Mouse (Mus musculus) right cerebral cortex, postnatal 10 days (tissue): ENCODE results near the gene Trim17.

Experiments used
- DNase-seq, 2 experiments: peaks; one replicate each; pipeline ENCODE4 v3.0.0; 2021; ENCODE audit warnings: low spot score in 2 of 2

The Trim17 gene

DNA sequence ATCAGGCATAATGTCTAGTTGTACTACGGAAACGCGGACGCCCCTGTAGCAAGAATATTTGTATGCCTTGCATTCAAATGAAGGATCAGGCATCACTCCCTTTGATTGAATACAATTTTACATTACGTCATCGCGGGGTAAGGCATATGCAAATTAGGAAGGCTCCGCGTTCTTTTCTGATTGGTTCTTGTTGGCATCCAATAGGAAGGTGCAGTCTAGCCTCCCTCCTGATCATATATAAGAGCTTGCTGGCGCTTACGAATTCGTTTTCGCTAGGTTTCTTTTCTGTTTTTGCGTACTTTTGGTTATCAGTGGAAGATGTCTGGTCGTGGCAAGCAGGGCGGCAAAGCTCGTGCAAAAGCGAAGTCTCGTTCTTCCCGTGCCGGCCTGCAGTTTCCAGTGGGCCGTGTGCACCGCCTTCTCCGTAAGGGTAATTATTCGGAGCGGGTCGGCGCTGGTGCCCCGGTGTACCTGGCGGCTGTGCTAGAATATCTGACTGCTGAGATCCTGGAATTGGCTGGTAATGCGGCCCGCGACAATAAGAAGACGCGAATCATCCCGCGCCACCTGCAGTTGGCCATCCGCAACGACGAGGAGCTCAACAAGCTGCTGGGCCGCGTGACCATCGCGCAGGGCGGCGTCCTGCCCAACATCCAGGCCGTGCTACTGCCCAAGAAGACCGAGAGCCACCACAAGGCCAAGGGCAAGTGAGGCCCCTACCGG is at the start of gene Trim17, which contains the start of gene Hist3h2a:
Gene Trim17 (plus strand): TSS at position 266 of the 723 bp plus-strand sequence.
Gene Hist3h2a (plus strand): TSS at position 266 of the 723 bp plus-strand sequence.
- DNase-seq: peak; percentile 91 to 97

DNA sequence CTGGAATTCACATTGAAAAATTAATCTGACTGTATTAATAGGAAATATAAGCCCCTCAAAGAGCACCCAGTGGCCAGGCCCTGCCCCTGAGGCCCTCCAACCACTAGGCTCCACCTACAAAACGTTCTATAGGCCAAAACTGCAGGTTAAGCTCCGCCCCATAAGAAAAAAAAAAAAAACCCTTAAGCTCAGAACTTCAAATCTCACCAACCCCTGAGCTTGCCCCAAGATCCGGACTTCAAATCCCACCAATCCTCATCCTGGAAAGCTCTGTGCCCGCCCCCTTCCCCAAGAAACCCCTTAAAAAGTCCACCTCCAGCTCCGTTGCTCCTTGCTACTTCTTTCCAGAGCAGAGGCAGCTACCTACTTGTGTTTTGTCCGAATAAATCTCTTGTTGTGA is 49.6 kb upstream of the Trim17 start:
- DNase-seq: peak in 1 of 2 experiments; percentile 35

DNA sequence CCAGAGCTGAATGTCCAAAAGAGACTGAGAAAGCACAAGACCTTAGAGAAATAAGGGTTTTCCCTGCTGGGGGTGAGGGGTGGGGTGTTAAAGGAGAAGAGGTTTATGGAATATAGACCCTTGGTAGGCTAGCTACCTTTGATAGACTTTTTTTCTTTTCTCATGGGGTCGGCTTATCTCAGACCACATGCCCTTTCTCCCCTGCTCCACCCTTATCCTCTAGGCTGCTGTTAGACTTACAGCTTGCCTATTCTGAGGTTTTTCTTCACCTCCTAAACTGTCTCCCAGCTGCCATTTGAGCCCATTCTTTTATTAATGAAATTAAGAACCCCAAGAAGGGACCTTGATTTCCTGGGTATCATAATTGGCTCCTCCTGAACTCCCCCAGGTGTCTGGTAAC is 40.7 kb upstream of the Trim17 start:
- no peak for DNase-seq

DNA sequence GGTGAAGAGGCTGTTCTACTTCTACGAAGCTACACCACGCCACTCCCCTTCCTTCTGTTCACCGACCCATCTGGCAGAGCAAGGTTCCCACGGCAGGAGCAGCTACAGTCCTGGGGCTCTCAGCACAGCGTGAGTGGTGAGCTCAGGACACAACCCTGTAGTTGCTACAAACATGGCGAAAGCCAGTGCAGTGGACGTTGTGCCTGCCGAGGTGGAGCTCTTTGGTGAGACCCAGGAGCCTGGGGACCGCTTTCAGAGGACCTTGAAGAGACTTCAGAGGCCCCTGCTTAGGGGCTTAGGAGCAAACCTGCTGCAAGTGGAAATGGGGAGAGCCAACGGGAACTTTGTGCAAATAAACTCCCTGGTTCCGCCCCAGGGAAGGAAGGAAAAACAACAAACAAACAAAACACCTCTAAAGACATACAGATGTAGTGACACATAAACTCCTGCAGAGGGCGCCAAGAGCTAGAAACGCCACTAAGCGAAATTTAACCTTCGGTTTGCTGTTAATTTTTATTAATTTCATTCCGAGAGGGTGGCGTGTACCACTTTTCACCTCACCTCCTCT is 39.9 kb upstream of the Trim17 start:
- no peak for DNase-seq

DNA sequence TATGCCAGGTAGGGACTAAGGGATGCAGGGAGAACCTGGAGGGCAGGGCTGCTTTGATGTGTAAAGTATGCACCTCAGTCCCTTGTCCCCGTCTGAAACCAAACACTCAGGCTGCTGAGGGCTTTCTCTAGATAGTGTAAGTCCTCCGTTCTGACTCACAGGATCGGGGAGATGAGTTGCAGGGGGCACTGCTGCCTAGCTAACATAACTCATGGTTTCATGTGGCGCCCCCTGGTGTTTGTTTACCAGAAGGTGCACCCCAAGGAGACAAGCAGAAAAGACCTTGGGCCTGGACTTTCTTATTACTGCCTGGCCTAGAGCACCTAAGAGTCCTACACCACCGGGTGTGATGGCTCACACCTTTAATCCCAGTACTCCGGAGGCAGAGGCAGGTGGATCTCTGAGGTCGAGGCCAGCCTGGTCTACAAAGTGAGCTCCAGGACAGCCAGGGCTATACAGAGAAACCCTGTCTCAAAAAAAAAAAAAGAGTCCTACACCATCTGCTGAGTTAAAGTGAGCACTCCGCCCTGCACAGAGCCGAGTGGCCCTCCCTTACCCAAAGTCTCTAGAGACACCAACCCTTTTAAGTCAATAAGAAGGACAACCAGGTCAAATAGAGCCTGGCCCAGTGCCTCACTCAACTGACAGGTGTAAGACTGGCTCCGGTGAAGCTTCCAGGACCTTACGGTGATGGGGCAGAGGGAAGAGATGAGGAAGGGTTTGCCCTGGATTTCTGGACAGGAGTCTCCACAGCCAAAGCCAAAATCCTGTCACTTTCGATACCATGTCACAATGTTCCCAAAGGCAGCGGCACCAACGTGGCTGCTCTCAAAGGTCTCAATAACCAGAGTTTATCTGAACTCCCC is 37.4 kb upstream of the Trim17 start:
- DNase-seq: no peak

DNA sequence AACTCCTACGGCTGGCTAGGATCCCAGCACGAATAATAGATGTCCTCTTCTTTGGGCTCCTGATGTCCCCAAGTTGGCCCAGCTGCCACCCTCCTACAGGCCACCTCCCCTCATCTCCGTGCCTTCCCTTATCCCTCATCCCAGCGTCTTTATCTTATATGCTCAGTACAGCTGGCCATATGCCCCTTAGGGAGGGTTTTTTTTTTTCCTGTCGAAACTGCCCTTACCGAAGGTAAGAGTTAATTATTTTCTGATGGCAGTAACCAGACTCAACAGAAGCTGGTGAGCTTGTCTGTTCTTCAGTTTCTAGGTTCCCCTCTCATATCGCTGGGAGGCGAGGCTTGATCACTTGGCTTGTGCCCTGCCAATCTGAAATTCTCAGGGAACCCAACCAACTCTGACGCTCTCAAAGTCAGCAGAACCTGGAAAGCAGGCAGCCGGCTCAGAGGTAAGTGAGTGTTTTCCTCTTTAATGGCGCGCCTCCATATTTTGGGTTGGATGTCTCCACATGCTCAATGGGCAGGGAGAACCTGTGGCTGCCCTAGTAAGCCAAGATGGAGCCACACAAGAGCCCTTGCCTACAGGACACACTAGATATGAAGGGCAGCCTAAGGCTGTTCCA is 36.6 kb upstream of the Trim17 start, which contains the start of gene Btnl10:
Gene Btnl10 (plus strand): TSS at position 164 of the 622 bp plus-strand sequence.
- no peak for DNase-seq

- DNase-seq: no peak
These were observed 35.7 kb upstream of the Trim17 start for GRCm38 (mm10) chr11:58918759-58919158.

DNA sequence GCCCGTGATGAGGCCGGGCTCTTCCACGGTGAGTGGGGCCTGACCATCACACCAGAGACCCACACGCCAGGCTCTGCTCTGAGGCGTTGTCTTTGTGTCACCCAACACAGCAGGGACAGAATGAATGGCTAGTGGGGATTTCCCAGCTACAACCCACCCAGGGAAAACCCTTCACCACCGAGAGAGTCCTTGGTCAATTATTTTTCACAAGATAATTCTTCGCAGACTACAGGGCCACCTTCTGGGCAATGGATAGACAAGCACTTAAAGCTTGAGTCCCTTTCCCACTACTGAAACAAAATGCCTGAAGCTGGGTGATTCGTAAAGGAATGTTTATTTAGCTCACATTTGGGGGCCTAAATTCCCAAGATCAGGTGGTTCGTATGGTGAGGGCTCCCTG is 32.1 kb upstream of the Trim17 start:
- no peak for DNase-seq

DNA sequence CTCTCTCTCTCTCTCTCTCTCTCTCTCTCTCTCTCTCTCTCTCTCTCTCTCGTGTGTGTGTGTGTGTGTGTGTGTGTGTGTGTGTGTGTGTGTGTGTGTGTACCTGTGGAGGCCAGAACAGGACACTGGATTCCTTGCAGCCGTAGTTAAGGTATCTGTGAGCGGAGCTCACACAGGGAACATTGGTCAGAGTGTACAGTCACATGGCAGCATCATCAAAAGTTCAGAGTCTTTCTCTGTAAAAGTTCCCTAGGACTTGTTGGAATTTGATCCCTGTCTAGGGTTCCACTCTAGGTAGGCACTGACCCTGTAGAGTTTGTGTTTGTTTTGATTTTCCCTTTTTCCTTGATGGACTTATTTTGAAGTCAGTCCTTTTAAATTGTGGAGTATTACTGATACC is 27.8 kb upstream of the Trim17 start:
- DNase-seq: no peak

GRCm38 (mm10) chr11:58927053-58927452 is 27.4 kb upstream of the Trim17 start:
- no peak for DNase-seq

DNA sequence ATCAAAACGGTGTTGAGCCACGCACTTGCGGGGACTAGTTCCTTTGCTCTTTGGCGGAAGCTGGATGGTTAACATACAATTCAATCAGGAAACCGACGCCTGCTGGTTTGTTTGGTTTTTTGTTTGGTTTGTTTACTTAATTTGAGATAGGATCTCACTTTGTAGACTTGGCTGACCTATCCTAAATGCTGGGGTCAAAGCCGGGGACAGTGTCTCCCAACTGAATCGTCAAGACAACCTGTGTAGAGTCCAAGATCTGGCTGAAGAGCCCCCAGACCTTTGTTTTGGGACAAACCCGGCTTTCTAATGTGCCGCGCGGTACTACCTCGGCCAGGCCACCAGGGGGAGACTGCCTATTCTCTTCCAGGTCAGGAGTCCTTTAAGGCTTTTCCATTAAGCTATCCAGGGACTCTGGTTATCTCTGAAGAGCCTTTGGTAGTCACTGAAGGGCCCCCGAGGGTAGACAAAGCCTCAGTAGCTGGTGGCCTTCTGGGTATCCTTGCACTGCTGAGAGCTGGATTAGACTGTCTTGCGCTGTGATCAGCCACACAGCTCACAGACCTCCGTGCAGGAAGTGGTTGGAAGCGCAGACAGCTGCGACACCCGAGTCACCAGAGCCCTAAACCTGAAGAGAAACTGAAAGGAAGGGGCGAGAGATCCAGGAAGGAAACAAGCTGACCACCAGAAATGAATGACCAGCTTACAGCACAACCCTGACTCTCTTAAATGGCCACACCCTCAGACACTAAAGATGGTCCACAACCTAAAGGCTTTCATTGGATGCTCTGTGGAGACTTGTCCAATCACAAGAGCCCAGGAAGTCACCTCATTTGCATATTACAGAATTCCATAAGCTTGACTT is 26.5 kb upstream of the Trim17 start:
- DNase-seq: peak in 1 of 2 experiments; percentile 53

DNA sequence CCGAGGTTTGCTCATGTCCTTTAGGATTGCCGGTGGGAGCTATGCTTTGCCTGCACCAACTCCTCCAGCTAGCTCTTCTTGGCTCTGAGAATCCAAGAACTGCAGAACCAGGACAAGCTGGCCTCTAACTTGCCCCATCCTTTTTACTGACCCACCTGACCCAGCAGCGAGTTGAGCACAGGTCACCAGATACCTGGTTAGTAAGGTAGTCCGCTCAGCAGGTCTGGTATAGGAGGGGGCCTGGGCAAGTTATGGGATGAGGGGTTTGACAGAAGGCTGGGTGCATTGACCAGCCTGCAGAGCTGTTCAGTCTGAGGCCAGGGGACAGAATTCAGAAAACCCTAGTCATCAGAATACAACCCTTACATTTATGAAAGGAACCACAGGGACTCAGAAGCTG is 25.4 kb upstream of the Trim17 start:
- DNase-seq: no peak

- no peak for DNase-seq
These were observed 24.8 kb upstream of the Trim17 start for GRCm38 (mm10) chr11:58929641-58930040.

GRCm38 (mm10) chr11:58930254-58930653 is 24.2 kb upstream of the Trim17 start:
- DNase-seq: no peak

GRCm38 (mm10) chr11:58931576-58931975 is 22.9 kb upstream of the Trim17 start:
- no peak for DNase-seq

- no peak for DNase-seq
These were observed 16.6 kb upstream of the Trim17 start for GRCm38 (mm10) chr11:58937909-58938308.

- DNase-seq: peak; percentile 95 to 96
These were observed 16.0 kb upstream of the Trim17 start, which contains the start of gene Rnf187 for GRCm38 (mm10) chr11:58938322-58939087. TSS of gene Rnf187 (minus strand) at chr11:58938916.

DNA sequence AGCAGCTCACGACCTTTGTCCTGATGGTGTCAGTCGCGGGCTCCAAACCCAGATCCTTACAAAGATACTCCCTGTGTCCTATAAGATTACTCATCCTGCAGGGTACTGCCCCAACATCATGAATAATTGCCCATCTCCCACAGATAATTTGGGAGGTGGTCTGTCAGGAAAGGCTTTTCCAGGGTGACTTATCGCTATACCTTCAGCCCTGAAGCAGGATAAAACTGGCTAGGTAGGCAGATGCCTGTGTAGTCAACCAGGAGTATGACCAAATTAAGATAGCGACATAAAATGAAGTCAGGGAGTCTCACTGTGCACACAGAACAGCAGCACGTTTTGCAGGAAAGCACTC is 15.4 kb upstream of the Trim17 start:
- DNase-seq: no peak

GRCm38 (mm10) chr11:58944136-58944535 is 10.3 kb upstream of the Trim17 start:
- DNase-seq: no peak

DNA sequence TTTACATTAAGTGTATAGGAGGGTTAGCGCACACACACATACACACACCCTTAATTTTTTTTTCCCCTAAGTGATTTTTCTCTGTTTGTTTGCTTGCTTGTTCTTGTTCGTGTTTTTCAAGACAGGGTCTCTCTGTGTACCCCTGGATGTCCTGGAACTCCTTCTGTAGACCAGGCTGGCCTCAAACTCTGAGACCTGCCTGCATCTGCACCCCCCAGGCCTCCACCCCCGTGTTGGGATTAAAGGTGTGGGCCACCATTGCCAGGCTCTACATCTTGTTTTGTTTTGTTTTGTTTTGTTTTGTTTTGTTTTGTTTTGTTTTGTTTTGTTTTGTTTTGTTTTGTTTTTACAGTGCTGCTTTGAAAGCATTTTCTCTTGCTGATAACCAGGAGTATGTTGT is 7.2 kb upstream of the Trim17 start:
- no peak for DNase-seq
